Mouse (Mus musculus) cerebellum, postnatal 25 days (tissue): ENCODE data around the gene Apol8.
A peak's percentile ranks its signal among the peaks of the same experiment; 100 is the strongest.
"Not testable (repeated sequence)": the region's sequence is repeated elsewhere in the genome, so short reads cannot be mapped to it uniquely, and the experiment has no call there.

Source experiments
- DNase-seq, 2 experiments: peaks; one replicate each; pipeline ENCODE4 v3.0.0; 2021; ENCODE audit warnings: mixed read lengths in 2 of 2

Gene Apol8

DNA sequence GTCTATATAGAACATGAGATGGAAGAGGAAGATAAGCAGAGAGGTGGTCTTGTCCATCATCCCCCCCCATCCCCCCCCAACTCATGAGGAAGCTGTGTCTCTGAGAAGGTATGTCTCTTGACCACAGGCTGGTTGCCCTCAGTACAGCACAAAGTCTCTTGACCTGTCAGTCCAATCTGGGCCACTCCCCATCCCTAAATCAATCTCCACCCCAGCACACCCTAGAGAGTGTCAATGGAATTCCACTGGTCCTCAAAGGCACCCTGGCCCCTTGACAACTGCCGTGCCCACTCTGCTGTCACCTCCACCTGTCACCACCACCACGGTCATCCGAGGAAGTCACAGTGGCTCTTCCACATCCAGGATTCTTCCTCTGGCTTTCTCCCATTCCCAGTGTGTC lies 8.4 kb downstream of the Apol8 start:
- no peak for DNase-seq

DNA sequence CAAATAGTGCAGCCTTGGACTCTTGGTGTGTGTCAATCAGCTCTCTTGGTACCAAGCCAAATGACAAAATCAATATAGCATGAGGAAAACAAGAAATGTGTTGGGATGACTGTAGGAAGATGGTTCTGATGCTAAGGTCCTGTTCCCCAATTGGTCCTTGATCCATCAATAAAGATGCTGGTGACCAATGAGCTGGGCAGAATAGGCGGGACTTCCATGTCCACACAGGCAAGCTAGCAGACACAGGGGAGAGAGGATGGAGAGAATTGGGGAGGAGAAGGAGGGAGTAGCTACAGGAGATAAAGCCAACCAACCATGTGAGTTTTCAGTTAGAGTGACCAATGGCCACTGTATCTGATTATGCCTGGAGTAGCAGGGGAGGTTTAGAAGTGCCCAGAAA lies 10.5 kb downstream of the Apol8 start:
- DNase-seq = no peak

DNA sequence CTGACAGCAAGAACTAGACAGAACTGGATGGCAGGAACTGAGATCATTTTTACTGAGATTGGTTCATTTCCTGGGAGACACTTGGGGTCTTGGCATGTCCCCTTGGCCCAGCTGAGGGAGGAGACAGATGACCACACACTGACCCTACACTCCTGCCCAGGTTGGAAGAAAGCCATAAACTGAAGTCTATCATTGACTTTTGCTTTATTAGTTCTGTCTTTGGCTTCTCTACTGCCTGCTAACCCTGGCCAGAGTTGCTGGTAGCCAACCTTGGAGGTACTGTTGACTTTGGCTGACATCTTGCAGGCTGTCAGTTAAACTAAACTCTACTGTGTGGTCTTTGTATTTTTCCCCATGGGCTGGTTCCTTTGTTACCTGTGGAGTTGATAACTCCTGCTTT lies 11.7 kb downstream of the Apol8 start:
- DNase-seq = no peak

DNA sequence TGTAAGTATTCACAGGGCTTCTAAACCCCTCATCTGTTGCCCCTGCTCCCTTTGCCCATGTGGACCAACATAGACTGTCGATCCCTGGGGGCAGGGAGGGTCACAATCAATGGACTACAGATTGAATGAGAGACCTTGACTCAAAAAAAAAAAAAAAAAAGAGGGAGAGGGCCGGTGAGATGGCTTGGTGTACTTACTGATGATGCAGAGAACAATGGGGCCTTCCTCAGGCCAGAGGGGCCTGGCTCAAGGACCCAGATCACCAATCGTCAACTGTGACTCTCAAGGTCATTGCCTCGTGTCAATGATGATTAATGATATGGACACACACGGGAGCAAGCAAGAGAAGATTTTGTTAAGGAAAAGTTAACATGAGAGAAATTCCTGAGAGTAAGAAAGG lies 12.2 kb downstream of the Apol8 start:
- no peak for DNase-seq

DNA sequence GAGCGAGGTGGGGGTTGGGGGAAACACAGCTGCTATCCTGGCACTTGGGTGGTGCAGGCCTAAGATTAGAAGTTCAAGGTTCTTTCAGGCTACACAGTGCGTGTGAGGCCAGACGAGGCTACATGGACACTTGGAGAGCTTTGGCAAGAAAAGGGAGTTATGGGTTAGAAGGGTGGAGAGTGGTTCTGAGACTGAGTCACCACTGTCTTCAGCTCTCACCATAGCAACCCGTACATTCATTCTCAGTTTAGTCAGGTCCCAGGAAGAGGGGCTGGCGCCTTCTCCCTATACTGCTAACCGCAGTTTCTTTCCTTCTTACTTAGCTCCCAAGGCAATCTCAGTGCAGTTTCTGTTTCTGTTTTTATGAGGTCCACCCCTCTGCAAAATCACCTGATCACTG lies 15.2 kb downstream of the Apol8 start:
- DNase-seq = not testable (repeated sequence)

DNA sequence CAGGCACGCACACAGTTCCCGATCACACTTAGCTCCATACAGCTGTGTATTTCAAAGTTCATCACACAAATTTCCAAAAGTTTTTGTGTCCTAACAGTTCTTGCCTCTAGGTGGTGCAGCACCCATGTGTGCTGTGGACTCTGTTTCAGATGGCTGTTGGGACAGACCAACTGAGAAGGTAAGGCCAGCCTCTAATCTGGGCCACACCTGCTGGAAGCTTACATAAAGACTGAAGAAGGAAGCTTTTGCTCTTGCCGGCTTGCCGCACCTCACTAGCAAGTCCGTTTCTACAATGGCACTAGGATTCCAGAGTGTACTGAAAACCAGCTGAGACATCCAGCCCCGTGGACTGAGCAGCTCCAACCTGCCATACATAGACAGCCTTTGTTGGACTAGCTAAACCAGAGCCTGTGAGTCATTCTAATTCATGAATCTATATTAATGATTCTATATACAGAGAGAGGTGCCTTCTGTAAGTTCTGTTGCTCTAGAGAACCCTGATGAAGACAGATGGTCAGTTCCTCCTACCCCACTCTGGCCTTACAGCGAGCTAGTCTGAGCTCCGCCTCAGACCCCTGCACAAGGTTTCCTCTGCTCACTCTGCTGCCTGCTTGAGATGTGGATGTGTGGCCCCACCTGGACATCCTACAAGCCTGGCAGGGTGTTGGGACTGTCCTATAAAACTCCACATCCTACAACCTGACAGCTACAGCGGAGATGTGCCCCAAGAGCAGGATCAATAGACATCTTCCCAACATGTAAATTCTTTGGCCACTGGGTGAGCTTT lies 16.1 kb downstream of the Apol8 start:
- no peak for DNase-seq

DNA sequence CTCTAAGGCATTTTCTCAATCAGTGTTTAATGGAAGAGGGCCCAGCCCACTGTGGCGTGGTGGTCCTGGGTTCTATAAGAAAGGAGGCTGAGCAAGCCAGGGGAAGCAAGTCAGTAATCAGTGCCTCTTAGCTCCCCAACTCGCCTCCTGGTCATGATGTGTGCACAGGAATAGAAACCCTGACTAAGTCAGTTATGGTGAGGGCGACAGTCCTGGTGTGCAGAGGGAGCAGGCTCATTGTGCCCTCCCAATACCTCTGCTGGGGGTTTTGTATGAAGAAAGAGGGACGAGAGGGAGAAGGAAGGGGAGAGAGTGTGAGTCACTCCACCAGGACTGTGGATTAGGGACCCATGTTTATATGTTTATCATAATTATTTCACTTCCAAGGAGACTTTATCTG lies 22.9 kb downstream of the Apol8 start:
- DNase-seq = not testable (repeated sequence)

DNA sequence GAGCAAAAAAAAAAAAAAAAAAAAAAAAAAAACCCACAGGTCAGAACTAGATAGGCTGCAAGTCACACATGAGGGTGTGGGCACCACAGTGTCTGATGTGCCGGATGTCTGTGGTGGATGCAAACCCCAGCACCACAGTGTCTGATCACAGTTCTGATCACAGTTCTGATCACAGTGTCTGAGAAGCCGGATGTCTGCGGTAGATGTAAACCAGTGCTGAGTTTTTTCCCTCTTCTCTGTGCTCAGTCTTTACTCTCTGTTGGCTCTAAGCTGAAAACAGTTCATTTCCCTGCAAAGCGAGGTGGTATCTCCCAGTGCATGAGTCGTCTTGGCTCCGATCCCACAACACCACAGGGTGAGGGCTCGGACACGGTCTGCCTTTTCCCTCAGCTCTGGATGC lies 23.4 kb downstream of the Apol8 start:
- DNase-seq = peak; percentile 51 to 73

DNA sequence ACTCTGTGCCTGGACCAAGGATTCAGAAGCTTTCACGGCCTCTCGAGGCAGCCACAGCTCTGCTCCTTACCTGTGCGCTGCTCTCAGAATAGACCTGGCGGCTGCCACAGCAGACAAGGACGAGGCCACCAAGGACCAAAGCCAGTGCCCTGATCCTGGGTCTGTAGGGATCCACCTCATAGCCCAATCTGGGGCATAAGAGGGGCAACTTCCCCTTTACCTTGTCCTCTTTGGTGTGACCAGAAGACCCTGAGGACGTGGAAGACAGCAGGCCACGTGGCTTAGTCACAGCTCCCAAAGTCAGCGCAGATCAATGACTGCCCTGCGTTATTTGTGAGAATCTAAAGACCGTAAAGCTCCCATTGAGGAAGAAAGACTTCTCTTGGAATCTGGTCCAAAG lies 24.0 kb downstream of the Apol8 start:
- not testable (repeated sequence) for DNase-seq

DNA sequence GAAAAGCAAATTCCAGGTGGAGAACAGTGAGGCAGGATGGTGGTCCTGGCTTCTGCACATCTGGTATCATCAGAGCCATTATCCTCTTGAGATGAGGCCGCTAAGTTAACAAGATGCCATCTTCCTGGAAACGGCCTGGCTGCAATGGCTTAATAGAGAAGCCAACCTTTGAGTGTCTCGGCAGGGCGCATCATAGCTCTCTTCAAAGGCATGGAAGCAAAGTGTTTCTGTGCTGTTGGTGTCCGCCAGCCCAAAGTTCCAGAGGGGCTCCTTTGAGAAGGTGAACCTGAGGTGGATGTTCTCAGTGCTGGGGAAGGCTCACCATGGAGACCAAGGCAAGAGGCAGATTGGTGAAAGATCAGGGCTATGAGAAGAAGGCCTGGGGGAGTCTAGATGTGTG lies 25.2 kb downstream of the Apol8 start:
- DNase-seq = no peak

DNA sequence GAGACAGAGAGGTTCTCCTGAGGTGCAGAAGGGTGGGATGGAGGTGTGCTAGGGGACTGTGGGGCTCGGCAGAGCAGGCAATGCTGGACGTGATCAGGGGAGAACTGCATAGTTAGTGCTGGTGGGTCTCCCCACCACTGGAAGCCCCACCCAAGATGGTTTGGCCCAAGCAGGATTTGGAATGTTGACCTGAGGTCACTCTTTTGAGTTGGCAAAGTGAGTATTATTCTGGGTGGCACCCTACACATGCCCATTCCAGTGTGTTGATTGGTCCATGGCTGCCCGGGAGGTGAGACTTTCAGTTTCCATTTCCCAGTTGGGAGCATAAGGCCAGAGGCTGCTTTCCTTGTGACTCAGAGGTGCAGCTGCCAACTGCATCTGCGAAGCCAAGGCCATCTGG lies 28.1 kb downstream of the Apol8 start, which contains the start of gene Apol9b:
Gene Apol9b, plus strand, starts transcription at position 301 of the 400 bp plus-strand sequence.
- not testable (repeated sequence) for DNase-seq

DNA sequence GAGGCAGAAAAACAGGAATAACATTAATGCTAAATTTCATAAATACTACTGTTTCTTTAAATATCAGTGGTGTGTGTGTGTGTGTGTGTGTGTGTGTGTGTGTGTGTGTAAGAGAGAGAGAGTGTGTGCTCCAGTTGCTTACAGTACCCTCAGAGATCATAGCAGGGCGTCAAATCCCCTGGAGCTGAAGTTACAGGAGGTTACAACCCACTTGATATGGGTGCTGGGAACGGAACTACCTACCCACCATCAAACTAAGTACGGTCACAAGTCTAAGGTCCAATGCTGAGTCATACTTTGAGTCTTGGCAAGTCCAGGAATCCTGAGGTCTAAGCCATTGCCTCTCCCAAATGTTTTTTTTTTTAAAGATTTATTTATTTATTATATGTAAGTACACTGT lies 29.1 kb downstream of the Apol8 start:
- not testable (repeated sequence) for DNase-seq

DNA sequence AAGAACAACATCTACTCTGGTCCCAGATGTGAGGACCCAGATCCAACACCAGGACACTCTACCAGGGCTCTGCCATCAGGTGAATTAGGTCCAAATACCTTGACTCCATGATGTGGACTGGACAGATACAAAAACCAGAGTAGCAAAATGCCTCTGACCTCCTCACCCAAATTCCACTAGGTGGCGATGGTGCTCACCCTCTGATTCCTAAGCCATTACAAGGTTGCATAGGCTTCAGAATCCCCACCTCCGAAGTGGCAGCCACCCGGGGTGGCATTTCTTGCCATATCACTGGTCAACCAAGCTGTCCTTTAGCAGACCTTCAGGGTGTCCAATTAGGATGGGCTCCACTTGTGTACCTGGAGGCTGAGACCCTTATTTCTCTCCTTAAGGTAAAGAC lies 29.7 kb downstream of the Apol8 start:
- DNase-seq = peak; percentile 19 to 22

DNA sequence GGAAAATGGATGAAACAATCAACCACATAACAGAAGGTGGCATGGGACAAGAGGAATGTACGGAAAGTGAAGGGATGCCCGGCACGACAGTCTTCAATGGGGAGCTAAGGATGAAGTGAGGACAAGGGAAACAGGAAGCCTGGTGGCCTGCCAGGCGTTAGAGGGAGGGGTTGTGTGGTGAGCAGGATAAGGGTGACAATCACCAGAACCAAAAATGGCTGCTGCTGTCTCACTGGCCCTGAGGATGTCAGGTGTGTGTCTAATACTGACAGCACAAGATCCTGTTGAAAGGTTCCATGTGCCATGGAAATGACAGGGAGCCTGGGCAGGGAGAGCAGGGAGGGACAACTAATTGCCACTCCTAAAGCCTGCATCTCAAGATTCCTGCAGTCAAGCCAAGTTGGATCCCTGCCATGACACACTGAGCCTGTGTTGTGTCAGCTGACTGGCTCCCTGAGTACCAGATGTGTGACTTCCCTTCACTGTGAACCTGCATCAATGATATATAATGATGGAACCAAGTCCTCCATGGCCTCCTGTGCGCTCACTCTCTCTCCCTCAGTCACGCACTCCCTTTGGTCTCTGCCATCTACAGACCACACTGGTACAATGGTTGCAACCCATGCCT lies 31.3 kb downstream of the Apol8 start:
- not testable (repeated sequence) for DNase-seq

DNA sequence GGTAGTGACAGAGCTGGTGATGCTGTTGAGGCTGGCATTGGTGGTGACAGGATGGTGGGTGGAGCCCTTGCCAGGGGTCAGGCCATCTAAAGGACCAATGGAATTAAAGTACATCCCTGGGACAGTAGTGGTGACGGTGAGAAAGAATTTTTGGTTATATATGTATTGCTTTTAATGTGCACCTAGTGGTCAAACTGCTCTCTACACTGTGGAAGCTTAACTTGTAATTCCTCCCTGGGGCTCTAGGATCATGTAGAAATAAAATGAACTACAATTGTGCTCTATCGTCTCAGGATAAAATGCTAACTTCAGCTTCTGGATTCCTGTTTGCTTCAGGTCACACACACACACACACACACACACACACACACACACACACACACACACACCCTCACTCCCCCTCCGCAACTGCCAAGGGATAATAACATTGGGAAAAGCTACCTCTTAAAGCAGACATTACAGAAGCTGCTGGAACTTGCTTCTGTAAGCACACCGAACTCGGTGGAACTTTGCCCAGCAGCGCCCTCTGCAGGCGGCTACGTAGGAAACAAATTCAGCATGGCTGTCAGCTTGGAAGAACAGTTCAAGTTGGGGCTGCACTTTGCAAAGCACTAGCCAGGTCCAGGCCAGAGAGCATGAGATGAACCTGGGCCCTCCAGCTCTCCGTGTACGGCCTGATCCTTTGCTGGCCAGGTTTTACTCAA lies 32.4 kb downstream of the Apol8 start:
- DNase-seq = not testable (repeated sequence)

DNA sequence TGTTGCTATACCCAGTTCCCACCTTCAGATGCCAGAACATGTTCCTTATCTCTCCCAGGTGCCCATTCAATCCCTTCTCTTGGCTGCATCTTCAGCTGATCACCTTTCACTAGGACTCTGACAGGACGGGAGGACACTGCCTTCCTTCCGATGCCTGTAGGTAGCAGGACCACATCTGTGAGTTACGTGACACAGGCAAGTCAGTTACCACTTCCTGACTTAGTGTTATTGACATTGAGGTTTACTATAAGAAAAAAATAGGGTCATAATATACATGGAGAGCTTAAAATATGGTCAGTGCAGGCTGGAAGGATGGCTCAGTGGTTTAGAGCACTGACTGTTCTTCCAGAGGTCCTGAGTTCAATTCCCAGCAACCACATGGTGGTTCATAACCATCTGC lies 35.3 kb downstream of the Apol8 start:
- DNase-seq = not testable (repeated sequence)

DNA sequence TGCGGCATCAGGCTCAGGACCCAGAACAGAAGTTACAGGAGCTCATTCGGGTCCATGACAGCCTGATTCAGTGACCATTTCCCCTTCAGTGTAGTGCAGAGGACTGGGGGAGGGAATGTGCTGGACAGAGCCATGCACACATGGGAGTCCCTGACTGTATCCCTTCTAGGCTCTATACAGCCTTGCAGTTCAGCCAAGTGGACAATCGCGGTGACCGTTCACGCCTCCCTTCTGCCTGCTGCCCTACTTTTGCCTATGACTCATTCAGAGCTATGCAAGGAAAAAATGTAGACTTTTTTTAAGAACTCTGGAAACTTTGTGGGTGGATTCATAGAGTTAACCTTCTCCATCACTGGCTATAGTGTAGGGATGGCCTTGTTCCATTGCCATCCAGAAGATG lies 38.6 kb downstream of the Apol8 start:
- DNase-seq = not testable (repeated sequence)

DNA sequence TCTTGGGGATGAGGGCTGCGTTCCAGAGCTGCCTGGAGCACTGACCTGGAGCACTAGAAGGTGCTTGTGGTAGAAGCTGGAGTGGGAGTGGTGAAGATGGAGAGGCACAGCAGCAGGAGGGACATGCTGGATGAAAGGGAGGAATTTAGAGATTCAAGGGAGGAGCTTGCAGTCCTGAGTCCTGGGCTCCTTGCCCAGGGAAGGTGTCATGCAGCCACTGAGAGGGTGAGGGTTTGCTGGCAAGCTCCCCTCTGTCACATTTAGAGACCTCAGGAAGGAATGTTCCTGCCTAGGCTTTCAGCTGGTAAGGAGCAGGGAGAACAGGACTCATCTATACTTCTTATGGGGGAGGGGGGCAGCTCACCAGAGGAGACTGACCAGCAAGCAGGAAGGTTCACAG lies 47.9 kb downstream of the Apol8 start:
- DNase-seq = not testable (repeated sequence)

DNA sequence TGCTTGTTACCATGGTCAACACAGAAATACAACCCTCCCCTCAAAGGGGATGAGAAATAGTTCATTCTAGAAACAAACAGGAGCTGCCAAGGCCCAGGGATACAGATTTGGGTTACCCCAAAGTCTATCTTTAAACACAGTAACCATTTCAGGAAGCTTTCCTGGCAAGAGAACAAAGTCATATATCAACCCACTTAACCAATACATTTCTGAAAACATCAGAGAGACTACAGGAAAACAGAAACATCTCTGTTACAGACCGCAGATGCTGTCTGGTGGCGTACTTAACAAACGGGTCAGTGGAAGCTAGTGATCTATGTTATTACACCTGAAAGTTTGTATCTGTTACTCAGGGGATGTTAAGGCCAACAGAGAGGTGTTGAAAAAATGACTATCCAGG lies 51.5 kb downstream of the Apol8 start:
- not testable (repeated sequence) for DNase-seq

DNA sequence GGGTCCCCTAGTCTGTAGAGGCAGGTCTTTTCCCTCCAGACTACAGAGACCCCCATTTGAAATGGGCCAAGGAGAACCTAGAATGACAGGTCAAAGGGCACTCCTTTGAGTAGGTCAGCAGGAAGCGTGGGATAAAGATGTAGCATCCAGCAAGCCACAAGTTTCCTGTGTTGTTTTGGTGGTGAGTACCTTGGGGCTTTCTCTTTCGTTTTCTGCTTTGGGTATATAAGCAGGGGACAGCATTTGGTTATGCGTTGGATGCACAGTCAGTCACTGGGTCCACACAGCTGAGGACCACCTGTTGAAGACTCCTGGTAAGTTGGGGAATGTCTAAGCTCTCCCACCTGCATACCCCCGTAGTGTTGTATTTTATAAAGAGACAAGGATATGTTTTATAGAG lies 58.1 kb downstream of the Apol8 start, which contains the start of gene Apol7e:
Gene Apol7e, plus strand, starts transcription at position 202 of the 400 bp plus-strand sequence.
- DNase-seq = not testable (repeated sequence)
